Mouse (Mus musculus): ENCODE results near the gene Mmd2.

DNA sequence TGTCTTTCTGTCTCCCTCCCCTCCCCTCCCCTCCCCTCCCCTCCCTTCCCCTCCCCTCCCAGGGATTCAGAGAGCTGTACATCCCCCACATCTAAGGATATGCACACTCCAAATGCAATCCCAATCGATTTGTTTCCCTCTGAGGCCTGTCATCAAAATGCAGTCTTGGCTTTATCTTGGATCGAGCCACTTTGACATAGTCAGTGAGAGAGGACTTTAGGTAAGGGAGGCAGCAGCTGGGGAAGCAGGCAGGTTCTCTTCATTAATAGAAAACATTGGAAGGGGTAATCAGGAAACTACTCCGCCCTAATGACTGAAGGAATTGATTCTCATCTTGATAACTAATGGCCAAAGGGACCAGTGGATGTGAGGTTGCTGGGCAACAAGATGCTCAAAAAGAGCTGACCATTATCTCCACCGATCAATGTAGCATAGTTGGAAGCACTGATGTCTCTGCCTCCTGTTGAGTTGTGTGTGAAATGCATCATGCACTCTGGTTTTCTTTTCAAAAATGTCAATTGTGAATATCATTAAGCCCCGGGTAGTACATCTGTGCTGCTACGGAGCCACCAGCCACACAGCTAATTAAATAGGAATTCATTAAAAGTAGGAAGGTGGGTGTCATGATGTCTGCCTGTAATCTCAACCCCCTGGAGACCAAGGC lies 17.5 kb downstream of the Mmd2 start:
- TF ChIP-seq POLR2A (IDR thresholded peaks at IDR 0.05; ENCODE audit: insufficient read depth, low read length), result no peak
- no peak for TF ChIP-seq EP300 (IDR thresholded peaks at IDR 0.05; ENCODE audit: insufficient read depth, low read depth, low read length)
